Mouse (Mus musculus) regulatory T cell (primary cell): ENCODE measurements around the gene Ncs1.

Experiments
- in situ Hi-C: fragments of 300-600 bp; cut with MboI, MseI; formaldehyde crosslinking; loops from one replicate; pipeline ENCODE4 v1.15.1; 2025; ENCODE audit warnings: high pct_unique_total_duplicates

Ncs1 gene

DNA sequence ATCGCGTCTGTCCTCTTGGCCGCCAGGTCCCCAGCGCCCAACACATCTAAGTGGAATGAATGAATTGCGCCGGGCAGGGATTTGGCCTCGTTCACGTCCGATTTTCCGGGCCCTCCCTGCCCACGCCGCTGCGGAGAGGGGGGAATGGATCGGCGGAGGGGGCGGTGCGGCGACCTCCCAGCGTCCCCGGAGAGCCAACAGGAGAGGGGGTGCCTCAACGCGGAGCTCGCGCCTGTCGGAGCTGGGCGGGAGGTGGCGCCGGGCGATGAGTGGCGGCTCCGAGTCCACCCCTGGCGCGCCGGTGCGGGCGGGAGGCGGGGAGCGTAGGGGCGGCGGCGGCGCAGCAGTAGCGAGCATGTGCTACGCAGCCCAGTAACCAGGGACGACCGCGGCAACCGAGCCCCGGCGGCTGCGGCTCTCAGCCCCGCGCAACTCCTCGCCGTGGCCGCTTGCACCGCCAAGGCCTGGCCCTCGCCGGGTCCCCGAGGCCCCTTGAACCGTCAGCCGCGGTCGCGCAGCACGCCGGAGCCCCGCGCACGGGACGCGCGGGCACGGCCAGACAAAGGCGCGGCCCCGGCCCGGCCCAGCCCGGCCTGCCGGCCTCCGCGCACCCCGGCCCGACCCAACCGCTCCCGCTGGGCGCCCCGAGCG, at the start of gene Ncs1:
Ncs1 (plus strand) TSS at position 333 of the 651 bp plus-strand sequence.
- in situ Hi-C loops: no loop called here

DNA sequence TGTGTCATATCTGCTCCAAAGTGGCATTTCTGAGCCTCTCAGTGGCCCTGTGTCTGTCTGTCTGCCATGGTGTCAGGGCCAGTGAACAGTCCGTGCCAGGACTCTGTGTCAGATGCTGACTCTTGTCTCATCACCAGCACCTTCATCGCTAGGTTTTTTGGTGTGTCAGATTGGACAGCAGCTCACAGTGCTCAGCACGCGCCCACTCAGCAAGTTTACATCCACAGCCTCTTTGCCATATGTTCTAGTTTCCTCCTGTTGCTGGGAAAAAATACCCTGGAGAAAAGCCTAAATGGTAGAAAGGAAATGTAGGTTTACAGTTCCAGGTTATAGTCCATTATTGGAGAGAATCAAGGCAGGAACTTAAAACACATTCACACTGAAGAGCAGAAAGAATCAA, 47.0 kb upstream of the Ncs1 start:
- in situ Hi-C loops: loop anchor here (5.0 to 10.0 kb wide), 2 partner anchors 79 to 176 kb away; no protein-coding TSS in a partner anchor

DNA sequence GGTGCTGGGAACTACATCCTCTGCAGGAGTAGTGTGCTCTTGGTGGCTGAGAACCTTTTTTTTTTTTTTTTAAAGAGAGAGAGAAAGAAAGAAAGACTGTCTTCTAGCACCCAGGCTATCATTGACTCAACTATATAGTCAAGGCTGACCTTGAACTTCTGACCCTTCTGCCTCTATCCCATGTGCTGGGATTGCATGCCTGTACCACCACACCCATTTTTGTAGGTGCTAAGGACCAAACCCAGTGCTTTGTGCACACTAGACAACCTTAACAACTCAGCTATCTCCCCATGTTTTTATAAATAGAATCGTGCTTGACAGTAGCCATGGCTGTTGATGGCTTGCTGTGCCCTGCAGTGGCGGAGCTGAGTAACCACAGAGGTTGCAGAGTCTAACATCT, 45.6 kb upstream of the Ncs1 start:
- in situ Hi-C loops: no loop called here

- in situ Hi-C loops: no loop called here
Observed at GRCm38 (mm10) chr2:31201851-31202250, 43.8 kb upstream of the Ncs1 start.

DNA sequence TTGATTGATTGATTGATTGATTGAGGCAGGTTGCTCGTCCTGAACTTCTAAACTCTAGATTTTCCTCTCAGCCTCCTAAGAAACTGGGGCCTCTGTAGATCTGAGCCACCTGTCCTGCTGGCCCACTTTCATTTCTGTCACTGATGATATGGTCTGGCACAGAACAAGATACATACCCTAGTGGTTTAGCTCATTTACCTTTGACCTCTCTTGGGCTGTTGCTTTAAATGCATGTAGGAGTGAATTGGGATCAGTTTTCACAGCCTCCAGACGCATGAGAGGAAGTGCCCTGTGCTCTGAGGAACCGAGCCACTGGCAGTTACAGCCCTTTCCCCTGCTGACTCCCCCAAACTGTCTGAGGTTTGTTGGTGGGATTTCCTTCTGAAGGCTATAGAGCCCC, 43.3 kb upstream of the Ncs1 start:
- in situ Hi-C loops: no loop called here

DNA sequence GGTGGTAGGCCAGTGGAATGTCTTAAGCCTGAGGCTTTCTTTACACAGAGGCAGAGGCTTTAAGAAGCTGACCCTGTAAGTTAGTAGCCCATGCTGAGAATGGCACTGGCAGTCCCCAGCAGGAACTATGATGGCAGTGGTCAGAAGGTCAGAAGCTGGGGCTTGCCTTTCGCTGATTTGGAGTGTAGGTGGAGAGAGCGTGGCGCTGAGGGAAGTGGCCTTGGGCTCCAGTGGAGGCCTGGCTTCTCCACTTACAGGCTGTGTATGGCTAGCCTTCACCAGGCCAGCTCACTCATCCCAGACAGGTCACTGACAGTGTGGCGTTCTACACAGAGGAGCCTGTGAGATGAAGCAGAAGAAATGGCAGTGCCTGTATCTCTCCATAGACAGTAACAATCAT, 42.7 kb upstream of the Ncs1 start:
- in situ Hi-C loops: no loop called here

- in situ Hi-C loops: no loop called here
Observed at GRCm38 (mm10) chr2:31204677-31205076, 40.9 kb upstream of the Ncs1 start.

- in situ Hi-C loops: no loop called here
Observed at GRCm38 (mm10) chr2:31206211-31206610, 39.4 kb upstream of the Ncs1 start.

DNA sequence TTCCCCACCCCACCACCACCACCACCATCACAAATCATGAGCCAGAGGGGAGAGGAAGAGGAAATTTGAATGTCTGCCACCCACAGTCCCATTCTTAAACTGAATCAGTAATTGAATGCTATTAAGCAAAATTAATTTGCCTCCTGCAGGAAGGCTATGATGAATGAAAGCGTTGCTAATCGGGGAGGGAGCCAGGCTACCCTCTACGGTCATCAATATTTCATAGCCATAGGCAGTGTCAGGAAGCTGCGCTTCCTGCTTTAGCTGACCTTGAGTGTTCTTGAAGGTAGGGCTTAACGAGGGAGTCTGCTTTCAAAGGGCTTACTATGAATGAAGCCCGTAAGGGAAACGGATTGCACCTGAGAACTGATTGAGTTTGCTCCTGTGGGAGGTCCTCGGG, 38.7 kb upstream of the Ncs1 start:
- in situ Hi-C loops: no loop called here

GRCm38 (mm10) chr2:31208544-31209142, 37.0 kb upstream of the Ncs1 start:
- in situ Hi-C loops: no loop called here

DNA sequence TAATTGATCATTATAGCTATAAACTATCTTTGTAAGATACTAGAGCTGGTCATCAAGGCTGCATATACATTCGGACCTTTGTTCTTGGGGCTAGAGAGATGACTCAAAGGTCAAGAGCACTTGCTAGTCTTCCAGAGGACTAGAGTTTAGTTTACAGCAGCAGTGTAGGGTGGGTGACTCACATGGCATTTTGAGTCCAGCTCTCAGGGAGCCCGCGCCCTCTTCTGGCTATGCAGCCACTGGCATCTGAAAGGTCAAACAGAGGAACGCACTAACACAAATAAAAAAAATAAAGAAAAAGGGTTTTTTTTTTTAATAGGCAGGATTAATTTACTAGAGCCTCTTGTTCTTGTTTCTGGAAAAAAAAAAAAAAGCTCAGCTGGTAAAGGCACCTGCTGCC, 36.1 kb upstream of the Ncs1 start:
- in situ Hi-C loops: no loop called here

DNA sequence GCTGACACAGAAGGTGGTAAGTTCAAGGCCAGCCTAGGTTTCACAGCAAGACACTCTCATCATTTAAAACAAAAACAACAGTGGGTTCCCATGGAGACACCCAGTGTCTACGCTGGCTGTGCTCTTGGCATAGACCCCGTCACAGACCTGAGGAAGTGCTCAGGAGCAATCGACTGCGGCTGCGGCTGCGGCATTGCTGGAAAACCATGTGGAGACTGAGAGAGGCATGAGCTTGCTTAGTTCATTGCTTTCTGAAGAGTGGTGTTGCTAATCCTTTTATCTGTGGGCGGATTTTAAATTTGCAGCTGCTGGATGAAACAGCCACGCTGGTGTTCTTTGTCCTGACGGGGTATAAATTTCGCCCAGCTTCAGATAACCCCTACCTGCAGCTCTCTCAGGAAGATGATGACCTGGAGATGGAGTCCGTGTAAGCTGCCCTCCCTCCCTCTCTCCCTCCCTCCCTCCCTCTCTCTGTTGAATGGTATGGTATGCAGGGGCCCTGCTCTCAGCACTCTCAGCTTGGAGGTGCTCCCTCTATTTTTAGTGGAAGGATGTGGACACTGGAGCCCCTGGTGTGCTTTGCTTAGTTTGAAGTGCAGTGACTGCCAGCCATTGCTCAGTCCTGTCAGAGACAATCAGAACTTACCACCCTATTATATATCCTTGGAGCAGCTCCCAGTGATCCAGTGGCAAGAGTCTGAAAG, 35.3 kb upstream of the Ncs1 start:
- in situ Hi-C loops: no loop called here

- in situ Hi-C loops: no loop called here
Observed at GRCm38 (mm10) chr2:31211204-31211603, 34.4 kb upstream of the Ncs1 start.

DNA sequence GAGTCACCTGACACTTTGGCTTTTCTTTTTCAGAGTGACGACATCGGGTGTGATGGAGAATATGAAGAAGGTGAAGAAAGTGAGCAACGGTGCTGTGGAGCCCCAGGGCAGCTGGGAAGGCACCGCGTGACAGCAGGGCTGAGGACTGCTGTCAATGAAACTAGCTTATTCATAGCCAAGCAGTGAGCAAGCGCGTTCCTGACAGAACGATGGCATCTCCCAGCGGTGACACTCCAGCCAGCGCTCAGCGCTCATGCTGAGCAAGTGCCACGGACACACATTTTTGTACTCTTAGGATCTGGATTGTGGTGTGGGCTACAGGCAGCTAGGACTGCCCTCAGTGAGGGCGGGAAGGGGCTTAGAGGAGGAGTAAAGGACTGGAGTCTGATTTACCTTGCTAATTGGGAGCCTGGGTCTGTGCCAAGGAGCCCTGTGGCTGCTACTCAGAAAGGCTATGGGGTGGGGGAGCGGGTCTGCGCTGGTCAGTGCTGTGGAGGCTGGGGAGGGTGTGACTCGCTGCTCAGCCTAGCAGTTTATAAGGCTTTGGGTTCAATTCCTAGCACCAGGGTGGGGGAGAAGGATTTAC, 31.3 kb upstream of the Ncs1 start:
- in situ Hi-C loops: no loop called here

DNA sequence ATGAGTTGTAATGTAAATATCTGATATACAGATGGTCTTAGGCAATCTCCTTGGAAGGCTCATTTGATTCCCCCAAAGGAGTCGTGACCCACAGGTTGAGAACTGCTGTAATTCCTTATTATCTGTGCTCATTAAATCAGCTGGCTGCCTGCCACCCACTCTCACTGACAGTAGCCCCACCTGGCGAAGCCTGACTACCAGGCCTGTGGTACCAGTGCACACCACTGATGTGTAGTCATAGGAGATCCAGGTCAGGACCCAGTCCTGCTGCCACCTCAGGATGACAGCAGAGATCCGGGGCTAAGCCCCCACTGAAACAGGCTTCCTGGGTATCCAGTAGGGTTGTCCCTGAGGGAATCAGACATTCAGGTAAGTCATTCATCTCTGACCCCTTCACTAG, 27.0 kb upstream of the Ncs1 start:
- in situ Hi-C loops: no loop called here

DNA sequence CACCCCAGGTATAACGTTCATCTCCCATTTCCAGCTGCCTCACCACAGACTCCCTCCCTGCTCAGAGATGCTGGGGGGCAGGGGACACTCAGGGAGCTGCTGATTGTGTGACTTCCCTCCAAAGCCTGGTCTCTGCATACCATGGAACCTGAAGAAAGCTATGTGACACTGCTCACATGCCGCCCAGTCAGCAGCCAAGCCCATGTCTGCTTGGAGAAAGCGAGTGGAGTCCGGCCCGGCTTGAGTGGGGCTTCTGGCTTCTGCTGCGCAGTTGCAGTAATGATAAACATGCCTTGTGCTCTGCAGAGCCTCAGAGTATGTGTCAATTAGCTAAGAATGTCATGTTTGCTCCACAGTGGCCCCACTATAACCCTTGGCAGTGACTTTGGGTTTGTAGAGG, 26.2 kb upstream of the Ncs1 start:
- in situ Hi-C loops: no loop called here

DNA sequence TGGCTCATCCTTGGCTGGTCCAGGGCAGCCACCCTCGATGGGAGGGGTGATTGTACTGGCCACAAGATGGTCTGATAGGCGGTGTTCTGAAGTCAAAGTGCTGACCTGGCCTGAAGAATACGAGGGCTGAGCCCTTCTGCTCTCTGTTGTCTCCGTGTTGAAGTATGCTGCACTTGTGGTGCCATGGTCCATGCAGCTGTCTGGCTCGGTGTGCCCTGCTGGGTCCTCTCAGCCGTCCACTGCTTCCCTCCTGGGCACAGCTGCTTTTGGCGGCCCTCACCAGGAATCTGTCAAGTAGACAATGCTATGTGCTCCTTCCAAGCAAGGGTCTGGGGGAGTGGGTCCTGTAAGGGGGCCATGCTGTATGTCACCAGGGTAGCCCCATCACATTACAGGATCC, 24.8 kb upstream of the Ncs1 start:
- in situ Hi-C loops: no loop called here

DNA sequence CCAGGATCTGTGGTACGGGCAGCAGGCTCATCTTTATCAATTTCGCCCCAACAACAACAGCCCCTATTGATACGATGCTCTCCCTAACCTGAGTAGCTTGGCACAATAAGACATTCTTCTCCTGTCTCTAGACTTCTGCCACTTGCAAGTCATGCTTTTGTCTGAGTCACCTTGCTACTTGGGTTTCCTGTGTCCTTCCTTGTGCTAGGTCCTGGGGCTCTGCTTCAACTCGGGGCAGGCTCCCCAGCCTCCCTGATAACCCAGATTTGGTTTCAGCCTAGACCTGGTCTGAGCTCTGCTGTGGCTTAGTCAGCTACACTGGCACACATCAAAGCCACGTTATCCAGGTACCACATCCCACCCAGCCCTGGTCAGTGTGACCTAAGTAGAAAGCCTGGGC, 24.0 kb upstream of the Ncs1 start:
- in situ Hi-C loops: no loop called here

DNA sequence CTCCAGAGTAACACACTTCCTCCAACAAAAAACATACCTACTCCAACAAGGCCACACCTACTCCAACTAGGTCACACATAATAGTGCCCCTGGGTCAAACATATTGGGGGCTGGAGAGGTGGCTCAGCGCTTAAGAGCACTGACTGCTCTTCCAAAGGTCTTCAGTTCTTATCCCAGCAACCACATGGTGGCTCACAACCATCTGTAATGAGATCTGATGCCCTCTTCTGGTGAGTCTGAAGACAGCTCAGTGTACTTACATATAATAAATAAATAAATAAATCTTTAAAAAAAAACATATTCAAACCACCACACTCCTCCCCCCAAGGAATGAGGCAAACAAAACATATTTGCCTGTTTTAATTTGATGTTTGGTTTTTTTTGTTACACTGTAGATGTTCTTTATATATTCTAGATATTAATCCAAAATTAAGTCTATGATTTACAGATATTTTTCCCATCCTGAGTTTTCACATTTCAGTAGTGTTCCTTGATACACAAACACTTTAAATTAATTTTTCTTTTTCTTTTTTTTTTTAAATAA, 16.8 kb upstream of the Ncs1 start:
- in situ Hi-C loops: no loop called here

DNA sequence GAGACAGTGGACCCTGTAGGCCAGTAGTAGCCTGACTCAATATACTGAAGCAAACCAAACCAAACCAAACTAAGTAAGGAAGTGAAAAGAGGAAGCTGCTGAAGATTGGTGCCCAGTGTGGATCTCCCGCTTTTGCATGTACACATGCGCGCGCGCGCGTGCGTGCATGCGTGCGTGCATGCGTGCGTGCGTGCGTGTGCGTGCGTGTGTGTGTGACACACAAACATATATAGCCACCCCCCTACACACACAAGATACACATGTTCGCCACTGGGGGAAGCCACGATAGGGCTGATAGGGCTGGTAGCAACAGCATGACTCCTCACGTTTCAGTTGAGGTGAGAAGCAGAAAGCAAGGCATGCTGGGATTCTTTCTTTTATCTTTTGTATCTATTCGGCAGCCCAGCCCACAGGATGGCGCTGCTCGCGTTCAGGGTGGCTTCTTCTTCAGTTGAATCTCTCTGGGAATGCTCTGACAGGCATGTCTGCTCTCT, 6.4 kb upstream of the Ncs1 start:
- in situ Hi-C loops: no loop called here

GRCm38 (mm10) chr2:31239833-31240232, 5.8 kb upstream of the Ncs1 start:
- in situ Hi-C loops: no loop called here

DNA sequence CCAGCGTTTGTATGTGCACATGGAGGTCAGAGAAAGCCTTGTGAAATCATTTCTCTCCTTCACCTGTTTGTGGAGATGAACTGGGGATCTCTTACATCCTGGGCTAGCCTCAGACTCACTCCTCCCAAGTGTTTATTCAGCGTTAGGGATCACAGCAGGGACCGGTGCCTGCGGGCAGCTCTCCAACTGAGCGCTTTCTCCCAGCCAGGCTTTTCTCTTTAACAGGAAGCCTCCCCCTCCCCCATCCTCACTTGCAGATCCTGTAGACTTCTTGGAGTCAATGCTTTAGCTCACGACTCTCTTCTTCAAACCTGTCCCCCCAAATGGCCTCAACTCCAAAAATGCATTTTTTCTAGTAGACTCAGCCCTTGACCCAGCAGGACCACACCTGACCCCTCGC, 4.0 kb upstream of the Ncs1 start:
- in situ Hi-C loops: no loop called here
